Mouse (Mus musculus): Measurements from ENCODE around the gene Nup93. TPM values are rescaled to one million over a fixed set of nuclear protein-coding genes. Genes with fewer than 3 reads are reported as not detected.

Gene Nup93
- polyA plus RNA-seq, 1 experiment = 54.7 TPM

GRCm38 (mm10) chr8:94272612-94273011 lies 58.2 kb downstream of the Nup93 start:
- no peak for TF ChIP-seq POLR2A (IDR thresholded peaks at IDR 0.05; ENCODE audit: borderline replicate concordance, extremely low read depth, insufficient read depth, insufficient read length, poor library complexity, severe bottlenecking)
- no peak for TF ChIP-seq CTCF (IDR thresholded peaks at IDR 0.05; ENCODE audit: borderline replicate concordance, extremely low read depth, insufficient read depth, insufficient read length)
- DNase-seq (ENCODE audit: low read depth) = no peak

GRCm38 (mm10) chr8:94273289-94273850 lies 59.0 kb downstream of the Nup93 start:
- DNase-seq (ENCODE audit: low read depth) = no peak
- no peak for TF ChIP-seq CTCF (IDR thresholded peaks at IDR 0.05; ENCODE audit: borderline replicate concordance, extremely low read depth, insufficient read depth, insufficient read length)
- TF ChIP-seq POLR2A (IDR thresholded peaks at IDR 0.05; ENCODE audit: borderline replicate concordance, extremely low read depth, insufficient read depth, insufficient read length, poor library complexity, severe bottlenecking) = no peak

- DNase-seq (ENCODE audit: low read depth) = no peak
- TF ChIP-seq POLR2A (IDR thresholded peaks at IDR 0.05; ENCODE audit: borderline replicate concordance, extremely low read depth, insufficient read depth, insufficient read length, poor library complexity, severe bottlenecking) = no peak
- peak; percentile 16; the same call in 1 of the 2 replicates for TF ChIP-seq CTCF (IDR thresholded peaks at IDR 0.05; ENCODE audit: borderline replicate concordance, extremely low read depth, insufficient read depth, insufficient read length)
Measured at GRCm38 (mm10) chr8:94274030-94274429, 59.7 kb downstream of the Nup93 start.

GRCm38 (mm10) chr8:94278295-94278694 lies 63.9 kb downstream of the Nup93 start:
- TF ChIP-seq CTCF (IDR thresholded peaks at IDR 0.05; ENCODE audit: borderline replicate concordance, extremely low read depth, insufficient read depth, insufficient read length) (no peak), POLR2A (IDR thresholded peaks at IDR 0.05; ENCODE audit: borderline replicate concordance, extremely low read depth, insufficient read depth, insufficient read length, poor library complexity, severe bottlenecking) (no peak)
- no peak for DNase-seq (ENCODE audit: low read depth)

GRCm38 (mm10) chr8:94280001-94280613 lies 65.7 kb downstream of the Nup93 start:
- DNase-seq (ENCODE audit: low read depth) = no peak
- TF ChIP-seq CTCF (IDR thresholded peaks at IDR 0.05; ENCODE audit: borderline replicate concordance, extremely low read depth, insufficient read depth, insufficient read length) = no peak
- no peak for TF ChIP-seq POLR2A (IDR thresholded peaks at IDR 0.05; ENCODE audit: borderline replicate concordance, extremely low read depth, insufficient read depth, insufficient read length, poor library complexity, severe bottlenecking)

- TF ChIP-seq POLR2A (IDR thresholded peaks at IDR 0.05; ENCODE audit: borderline replicate concordance, extremely low read depth, insufficient read depth, insufficient read length, poor library complexity, severe bottlenecking) = no peak
- TF ChIP-seq CTCF (IDR thresholded peaks at IDR 0.05; ENCODE audit: borderline replicate concordance, extremely low read depth, insufficient read depth, insufficient read length) = no peak
- peak; percentile 25 for DNase-seq (ENCODE audit: low read depth)
Measured at GRCm38 (mm10) chr8:94282453-94282985, 68.2 kb downstream of the Nup93 start.

GRCm38 (mm10) chr8:94284204-94284603 lies 69.8 kb downstream of the Nup93 start:
- DNase-seq (ENCODE audit: low read depth) = no peak
- no peak for TF ChIP-seq CTCF (IDR thresholded peaks at IDR 0.05; ENCODE audit: borderline replicate concordance, extremely low read depth, insufficient read depth, insufficient read length)
- no peak for TF ChIP-seq POLR2A (IDR thresholded peaks at IDR 0.05; ENCODE audit: borderline replicate concordance, extremely low read depth, insufficient read depth, insufficient read length, poor library complexity, severe bottlenecking)

- no peak for DNase-seq (ENCODE audit: low read depth)
- TF ChIP-seq CTCF (IDR thresholded peaks at IDR 0.05; ENCODE audit: borderline replicate concordance, extremely low read depth, insufficient read depth, insufficient read length) (no peak), POLR2A (IDR thresholded peaks at IDR 0.05; ENCODE audit: borderline replicate concordance, extremely low read depth, insufficient read depth, insufficient read length, poor library complexity, severe bottlenecking) (no peak)
Measured at GRCm38 (mm10) chr8:94290606-94291005, 76.2 kb downstream of the Nup93 start.

- DNase-seq (ENCODE audit: low read depth) = peak; percentile 58
- TF ChIP-seq POLR2A (IDR thresholded peaks at IDR 0.05; ENCODE audit: borderline replicate concordance, extremely low read depth, insufficient read depth, insufficient read length, poor library complexity, severe bottlenecking) (no peak), CTCF (IDR thresholded peaks at IDR 0.05; ENCODE audit: borderline replicate concordance, extremely low read depth, insufficient read depth, insufficient read length) (no peak)
Measured at GRCm38 (mm10) chr8:94292072-94292471, 77.7 kb downstream of the Nup93 start.

- TF ChIP-seq POLR2A (IDR thresholded peaks at IDR 0.05; ENCODE audit: borderline replicate concordance, extremely low read depth, insufficient read depth, insufficient read length, poor library complexity, severe bottlenecking) (no peak), CTCF (IDR thresholded peaks at IDR 0.05; ENCODE audit: borderline replicate concordance, extremely low read depth, insufficient read depth, insufficient read length) (no peak)
Measured at GRCm38 (mm10) chr8:94292626-94293025, 78.3 kb downstream of the Nup93 start.

GRCm38 (mm10) chr8:94295687-94296086 lies 81.3 kb downstream of the Nup93 start:
- peak; percentile 27 for DNase-seq (ENCODE audit: low read depth)
- TF ChIP-seq CTCF (IDR thresholded peaks at IDR 0.05; ENCODE audit: borderline replicate concordance, extremely low read depth, insufficient read depth, insufficient read length) (no peak), POLR2A (IDR thresholded peaks at IDR 0.05; ENCODE audit: borderline replicate concordance, extremely low read depth, insufficient read depth, insufficient read length, poor library complexity, severe bottlenecking) (no peak)

More at GRCm38 (mm10) chr8:94292626-94293025, 78.3 kb downstream of the Nup93 start:
- DNase-seq (ENCODE audit: low read depth) = no peak
